Mouse (Mus musculus) small intestine, adult 2 months (tissue): ENCODE data around the gene Nfib. TPM values are rescaled to one million over a fixed set of nuclear protein-coding genes. Genes with fewer than 3 reads are reported as not detected.

Experiments
- H3K27ac ChIP-seq: fragments of 200-500 bp; 2 replicates; pipeline ENCODE4 v1.5.1; 2012; ENCODE audit warnings: low read depth, low read length, control low read depth, inconsistent platforms; ENCODE audit not compliant: insufficient read depth
- H3K27me3 ChIP-seq: fragments of 200-500 bp; 2 replicates; pipeline ENCODE4 v1.6.1; 2012; ENCODE audit warnings: mild to moderate bottlenecking, moderate library complexity, low read length, inconsistent platforms; ENCODE audit not compliant: control insufficient read depth, insufficient read depth
- H3K36me3 ChIP-seq: fragments of 200-500 bp; 2 replicates; pipeline ENCODE4 v1.6.1; 2012; ENCODE audit warnings: mild to moderate bottlenecking, low read length, control low read depth, inconsistent platforms; ENCODE audit not compliant: control insufficient read depth, insufficient read depth
- H3K4me1 ChIP-seq: fragments of 200-500 bp; 2 replicates; pipeline ENCODE4 v1.6.1; 2012; ENCODE audit warnings: low read length, inconsistent platforms, mixed read lengths; ENCODE audit not compliant: control insufficient read depth, insufficient read depth, insufficient read length
- H3K4me3 ChIP-seq: fragments of 200-500 bp; 2 replicates; pipeline ENCODE4 v1.5.1; 2012; ENCODE audit warnings: low read depth, mild to moderate bottlenecking, control low read depth, inconsistent platforms, low read length, moderate library complexity
- CTCF ChIP-seq: fragments of 200-500 bp; IDR thresholded peaks from 2 replicates; pipeline ENCODE4 v1.5.1; 2012; ENCODE audit warnings: low read depth, mild to moderate bottlenecking, control low read depth, inconsistent platforms, low read length, moderate library complexity, mixed read lengths; ENCODE audit not compliant: insufficient replicate concordance, insufficient read length; ENCODE audit errors: extremely low read depth
- POLR2A ChIP-seq: fragments of 200-500 bp; IDR thresholded peaks from 2 replicates; pipeline ENCODE4 v1.6.1; 2012; ENCODE audit warnings: low read depth, mild to moderate bottlenecking, control low read depth, inconsistent platforms, low read length, moderate library complexity
- WGBS: fragments of 180-500 bp; shearing (Covaris S2); methylation state at CpG from one replicate; pipeline ENCODE4 v1.1.7; 2018; 5-methylcytosine and 5-hydroxymethylcytosine counted together
- polyA plus RNA-seq: library from polyadenylated mRNA; depleted of rRNA; stranded (reverse); fragments of >200 nt; gene quantifications from 2 replicates; pipeline ENCODE4 v1.2.3, GENCODE M21; 2012

Nfib gene
- polyA plus RNA-seq, 1 experiment: 4.7 TPM

- Histone ChIP-seq H3K4me3 (no peak overlapping the region), H3K27me3 (no peaks in the 10 kb centered on the region), H3K36me3 (no peaks in the 10 kb centered on the region), H3K27ac (no peak overlapping the region), H3K4me1 (no peaks in the 10 kb centered on the region)
- WGBS: 64% methylated on average over 3 of the region's 3 CpGs
- no peak for TF ChIP-seq CTCF
- TF ChIP-seq POLR2A: no peak
These were observed 42.9 kb downstream of the Nfib start for GRCm38 (mm10) chr4:82662626-82663025.

DNA sequence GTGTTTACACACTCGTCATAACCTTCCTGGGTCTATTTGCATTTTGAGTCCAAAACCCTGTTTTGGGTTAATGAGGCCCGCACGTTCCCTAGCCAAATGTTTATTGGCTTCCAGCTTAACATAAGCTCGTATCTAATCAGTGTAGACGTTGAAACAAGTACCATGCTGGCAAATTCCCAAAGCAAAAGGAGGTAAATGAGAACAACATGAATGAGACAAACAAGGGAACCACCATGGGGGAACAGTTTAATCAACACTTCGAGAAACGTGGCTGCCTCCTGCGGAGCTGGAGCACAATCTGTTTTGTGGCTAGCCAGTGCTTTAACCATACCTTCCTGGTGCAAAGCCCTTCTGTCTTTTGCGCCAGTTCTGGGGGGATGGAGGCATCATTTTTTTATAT is 43.3 kb downstream of the Nfib start:
- no peaks in the 10 kb centered on the region for H3K4me1 ChIP-seq
- TF ChIP-seq POLR2A (no peak), CTCF (no peak)
- no peak overlapping the region for H3K4me3 ChIP-seq
- H3K27me3 ChIP-seq: no peaks in the 10 kb centered on the region
- 42% methylated on average over 9 of the region's 9 CpGs for WGBS
- H3K36me3 ChIP-seq: no peaks in the 10 kb centered on the region
- no peak overlapping the region for H3K27ac ChIP-seq

GRCm38 (mm10) chr4:82661215-82661614 is 44.3 kb downstream of the Nfib start:
- WGBS: 86% methylated on average over 7 of the region's 7 CpGs
- H3K4me3 ChIP-seq: no peak overlapping the region
- no peak overlapping the region for H3K27ac ChIP-seq
- no peak for TF ChIP-seq CTCF
- TF ChIP-seq POLR2A: no peak
- no peaks in the 10 kb centered on the region for H3K4me1 ChIP-seq
- H3K36me3 ChIP-seq: no peaks in the 10 kb centered on the region
- H3K27me3 ChIP-seq: no peaks in the 10 kb centered on the region

DNA sequence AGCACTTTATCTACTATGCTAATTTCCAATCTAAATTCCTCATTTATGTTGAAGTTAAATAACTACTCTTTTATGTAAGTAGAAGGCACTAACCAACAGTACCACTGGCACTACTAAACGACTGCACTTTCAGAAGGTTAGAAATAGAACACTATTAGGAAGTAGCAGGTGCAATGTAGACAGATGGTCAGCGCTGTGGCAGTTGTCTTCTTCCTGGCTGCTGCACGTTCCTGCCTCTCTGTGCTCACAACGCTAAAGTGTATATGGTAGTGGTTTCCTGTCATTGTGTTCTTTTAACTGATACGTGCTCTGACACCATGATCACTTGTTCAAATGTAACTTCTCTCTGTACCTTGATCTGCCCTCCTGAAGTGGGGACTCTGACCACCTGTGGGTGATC is 59.9 kb downstream of the Nfib start:
- WGBS: 69% methylated on average over 5 of the region's 5 CpGs
- no peaks in the 10 kb centered on the region; the same call in 1 of the 2 replicates for H3K4me1 ChIP-seq
- H3K36me3 ChIP-seq: no peaks in the 10 kb centered on the region
- TF ChIP-seq POLR2A (no peak), CTCF (no peak)
- H3K4me3 ChIP-seq: no peak overlapping the region
- H3K27me3 ChIP-seq: no peaks in the 10 kb centered on the region
- H3K27ac ChIP-seq: no peak overlapping the region

DNA sequence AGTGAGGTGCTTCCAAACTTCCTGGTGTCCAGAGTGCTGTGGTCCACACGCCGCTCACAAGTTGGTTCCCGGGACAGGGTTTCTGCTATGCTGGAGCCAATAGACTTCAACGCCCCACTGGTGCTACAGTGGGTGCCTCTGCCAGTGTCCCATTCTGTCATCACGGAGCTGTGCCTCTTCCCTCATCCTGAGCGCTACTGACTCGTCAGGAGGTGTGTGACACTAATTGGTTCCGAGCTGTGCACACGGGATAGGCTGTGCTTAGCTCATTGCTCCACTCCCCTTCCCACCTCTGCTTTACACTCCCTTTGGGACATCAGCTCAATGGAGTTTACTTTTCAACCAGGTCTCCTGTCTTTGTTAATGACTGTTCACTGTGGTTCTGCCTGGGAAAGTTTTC is 60.8 kb downstream of the Nfib start:
- Histone ChIP-seq H3K36me3 (no peaks in the 10 kb centered on the region), H3K4me1 (no peaks in the 10 kb centered on the region; the same call in 1 of the 2 replicates), H3K4me3 (no peak overlapping the region), H3K27me3 (no peaks in the 10 kb centered on the region), H3K27ac (no peak overlapping the region)
- WGBS: 88% methylated on average over 9 of the region's 9 CpGs
- no peak for TF ChIP-seq CTCF

GRCm38 (mm10) chr4:82643734-82644085 is 61.8 kb downstream of the Nfib start:
- Histone ChIP-seq H3K27me3 (no peaks in the 10 kb centered on the region), H3K4me3 (no peak overlapping the region), H3K27ac (no peak overlapping the region), H3K4me1 (no peaks in the 10 kb centered on the region; the same call in 1 of the 2 replicates), H3K36me3 (no peaks in the 10 kb centered on the region)
- TF ChIP-seq POLR2A (no peak), CTCF (no peak)
- 36% methylated on average over 5 of the region's 5 CpGs for WGBS

DNA sequence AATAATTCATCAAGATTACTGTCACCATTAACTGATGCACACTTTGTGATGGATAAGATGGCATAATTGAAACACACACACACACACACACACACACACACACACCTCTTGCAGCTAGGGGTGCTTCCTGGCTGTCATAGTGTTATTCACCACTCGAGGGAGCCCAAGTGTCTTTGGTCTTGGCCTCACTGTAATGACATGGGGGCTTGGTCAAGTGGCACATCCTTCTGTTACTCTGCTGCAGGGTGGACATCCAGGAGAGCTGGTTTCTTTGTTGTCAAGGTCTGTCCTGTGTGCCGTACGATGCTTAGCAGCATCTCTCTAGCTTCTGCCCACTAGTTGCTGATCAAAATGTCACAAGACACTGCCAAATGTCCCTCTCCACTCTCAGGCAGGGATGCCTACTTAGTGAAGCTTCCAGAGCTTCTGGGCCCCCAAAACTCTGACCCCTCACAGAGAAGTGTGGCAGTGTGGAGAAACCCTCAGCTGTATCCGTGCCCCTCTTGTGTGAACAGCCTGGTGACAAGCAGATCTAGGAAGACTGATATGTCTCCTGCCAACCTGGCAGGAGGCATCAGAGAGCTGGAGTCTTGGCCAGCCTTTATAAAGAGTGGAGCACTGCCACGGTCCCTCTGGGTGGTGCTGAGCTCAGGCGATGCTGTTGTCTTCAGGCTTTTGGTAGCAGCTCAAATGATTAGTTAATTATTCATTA is 62.4 kb downstream of the Nfib start:
- Histone ChIP-seq H3K4me1 (no peaks in the 10 kb centered on the region; the same call in 1 of the 2 replicates), H3K27ac (no peak overlapping the region), H3K4me3 (no peak overlapping the region), H3K27me3 (no peaks in the 10 kb centered on the region), H3K36me3 (no peaks in the 10 kb centered on the region)
- 39% methylated on average over 6 of the region's 6 CpGs for WGBS
- TF ChIP-seq POLR2A (no peak), CTCF (no peak)
